Mouse (Mus musculus) E14TG2a.4 (cell line): Measurements from ENCODE around the gene Satl1.
"Not testable (repeated sequence)": the region's sequence is repeated elsewhere in the genome, so short reads cannot be mapped to it uniquely, and the experiment has no call there.

ENCODE experiments used
- CTCF ChIP-seq: conservative IDR thresholded peaks from 2 replicates; pipeline ENCODE4 v1.5.1; 2014; ENCODE audit warnings: low read length
- NANOG ChIP-seq: IDR thresholded peaks from 2 replicates; pipeline ENCODE4 v1.6.1; 2014; ENCODE audit warnings: borderline replicate concordance, low read length, mixed read lengths
- POU5F1 ChIP-seq: IDR thresholded peaks from 2 replicates; pipeline ENCODE4 v1.6.1; 2014; ENCODE audit warnings: low read length, borderline replicate concordance

DNA sequence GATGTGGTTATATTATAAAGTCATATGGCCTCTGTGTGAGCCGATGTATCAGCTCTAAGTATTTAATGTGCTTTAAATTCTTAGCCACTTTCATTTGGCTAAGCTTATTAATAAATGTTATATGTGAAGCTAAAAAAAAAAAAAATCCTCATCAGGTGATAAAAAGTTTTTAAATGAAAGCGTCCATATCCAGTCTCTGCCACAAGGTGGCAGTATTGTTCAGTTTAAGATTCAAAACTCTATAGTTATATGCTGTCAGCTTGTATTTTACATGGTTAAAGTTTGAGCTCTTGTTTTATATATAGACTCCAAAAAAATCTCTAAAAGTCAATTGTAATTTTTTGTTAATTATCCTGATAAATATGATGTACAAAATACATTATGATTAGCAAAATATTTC, 16.4 kb upstream of the Satl1 start:
- TF ChIP-seq CTCF, POU5F1, NANOG: not testable (repeated sequence)
